Mouse (Mus musculus) heart, embryonic 15.5 days (tissue): Measurements from ENCODE around the gene Apbb1ip. TPM values are rescaled to one million over a fixed set of nuclear protein-coding genes. Genes with fewer than 3 reads are reported as not detected.

ENCODE experiments used
- ATAC-seq: fragments of 200-750 bp; cut with Nextera tagmentation; replicated peaks from 2 replicates; pipeline ENCODE4 v1.8.0; 2017; ENCODE audit warnings: low read depth, moderate TSS enrichment; ENCODE audit not compliant: insufficient number of reproducible peaks, insufficient read depth, low FRiP score
- H3K27ac ChIP-seq: fragments of 300-500 bp; sonication (generic); 2 replicates; pipeline ENCODE4 v1.5.1; 2015; ENCODE audit warnings: mild to moderate bottlenecking, inconsistent platforms
- H3K27me3 ChIP-seq: fragments of 300-500 bp; sonication (generic); 2 replicates; pipeline ENCODE4 v1.6.1; 2015; ENCODE audit warnings: inconsistent platforms
- H3K36me3 ChIP-seq: fragments of 300-500 bp; sonication (generic); 2 replicates; pipeline ENCODE4 v1.6.1; 2015; ENCODE audit warnings: mild to moderate bottlenecking, inconsistent platforms
- H3K4me1 ChIP-seq: fragments of 300-500 bp; sonication (generic); replicated peaks from 2 replicates; pipeline ENCODE4 v1.6.1; 2015; ENCODE audit warnings: inconsistent platforms
- H3K4me2 ChIP-seq: fragments of 300-500 bp; sonication (generic); 2 replicates; pipeline ENCODE4 v1.6.1; 2015; ENCODE audit warnings: inconsistent platforms, mild to moderate bottlenecking, moderate library complexity
- H3K4me3 ChIP-seq: fragments of 300-500 bp; sonication (generic); 2 replicates; pipeline ENCODE4 v1.5.1; 2015; ENCODE audit warnings: mild to moderate bottlenecking, inconsistent platforms
- H3K9ac ChIP-seq: fragments of 300-500 bp; sonication (generic); 2 replicates; pipeline ENCODE4 v1.6.1; 2015; ENCODE audit warnings: mild to moderate bottlenecking, inconsistent platforms
- H3K9me3 ChIP-seq: fragments of 300-500 bp; sonication (generic); replicated peaks from 2 replicates; pipeline ENCODE4 v1.6.1; 2016; ENCODE audit warnings: inconsistent platforms
- whole genome bisulfite sequencing: fragments of 180-500 bp; shearing (Covaris S2); methylation state at CpG from one replicate; pipeline ENCODE4 v1.1.7; 2015; ENCODE audit warnings: mixed read lengths; 5-methylcytosine and 5-hydroxymethylcytosine counted together
- polyA plus RNA-seq: library from polyadenylated mRNA; unstranded; fragments of >200 nt; fragmentation: Nextera tagmentation; extraction: Ambion mirVana; gene quantifications from 2 replicates; pipeline ENCODE4 v1.2.1, GENCODE M21; 2015

Gene Apbb1ip
- polyA plus RNA-seq, 1 experiment from 2014 or later, result 1.9 TPM

- 0 out of 2 replicates have a peak, but pooled peaks cover 2% of the 10 kb centered on the region for H3K4me1 ChIP-seq
- no peaks in the 10 kb centered on the region for H3K36me3 ChIP-seq
- WGBS, result under 1% methylated on average over 80 of the region's 81 CpGs
- H3K9ac ChIP-seq, result peak within 1 kb of the TSS; percentile 77
- H3K9me3 ChIP-seq, result no peaks in the 10 kb centered on the region
- no peaks in the 10 kb centered on the region for H3K27me3 ChIP-seq
- peak within 1 kb of the TSS; percentile 90 for H3K27ac ChIP-seq
- ATAC-seq, result peak; percentile 98
- peak within 1 kb of the TSS; percentile 67 for H3K4me2 ChIP-seq
- peak within 1 kb of the TSS; percentile 90 for H3K4me3 ChIP-seq
Measured at GRCm38 (mm10) chr2:22895282-22896273, 121.7 kb downstream of the Apbb1ip start, which contains the start of gene Pdss1. Gene Pdss1, plus strand, starts transcription at chr2:22895522.

GRCm38 (mm10) chr2:22903947-22904346, 130.1 kb downstream of the Apbb1ip start:
- no peak overlapping the region for H3K4me2 ChIP-seq
- H3K4me3 ChIP-seq, result no peak overlapping the region
- no peak overlapping the region for H3K27ac ChIP-seq
- 66% methylated on average over 3 of the region's 3 CpGs for WGBS
- H3K4me1 ChIP-seq, result no peaks in the 10 kb centered on the region; the same call in 1 of the 2 replicates
- H3K9ac ChIP-seq, result no peak overlapping the region
- no peaks in the 10 kb centered on the region for H3K27me3 ChIP-seq
- H3K9me3 ChIP-seq, result no peaks in the 10 kb centered on the region
- ATAC-seq, result no peak
- peaks cover 41% of the 10 kb centered on the region for H3K36me3 ChIP-seq

GRCm38 (mm10) chr2:22914421-22914820, 140.5 kb downstream of the Apbb1ip start:
- Histone ChIP-seq H3K9ac (no peak overlapping the region), H3K4me1 (no peaks in the 10 kb centered on the region), H3K9me3 (no peaks in the 10 kb centered on the region), H3K4me3 (no peak overlapping the region), H3K36me3 (peaks cover 47% of the 10 kb centered on the region), H3K27me3 (no peaks in the 10 kb centered on the region), H3K4me2 (no peak overlapping the region), H3K27ac (no peak overlapping the region)
- WGBS, result 89% methylated on average over 3 of the region's 3 CpGs
- ATAC-seq, result no peak

- no peaks in the 10 kb centered on the region for H3K27me3 ChIP-seq
- H3K36me3 ChIP-seq, result peaks cover 36% of the 10 kb centered on the region
- H3K9me3 ChIP-seq, result no peaks in the 10 kb centered on the region
- no peak overlapping the region for H3K27ac ChIP-seq
- no peaks in the 10 kb centered on the region for H3K4me1 ChIP-seq
- ATAC-seq, result no peak
- no peak overlapping the region for H3K9ac ChIP-seq
- no peak overlapping the region for H3K4me2 ChIP-seq
- no peak overlapping the region for H3K4me3 ChIP-seq
- WGBS, result 88% methylated on average over 2 of the region's 2 CpGs
Measured at GRCm38 (mm10) chr2:22918651-22919050, 144.8 kb downstream of the Apbb1ip start.

Other genes starting within 250 kb of the Apbb1ip start
- gene Gad2, start 151.9 kb upstream of the Apbb1ip start, polyA plus RNA-seq, result 0.37 and 0.53 TPM in 2 replicates
- 29.0 TPM in 2 replicates for gene Pdss1, start 121.4 kb downstream of the Apbb1ip start, polyA plus RNA-seq